Mouse (Mus musculus) stomach, embryonic 14.5 days (tissue): ENCODE data around the gene Gpx4. TPM values are rescaled to one million over a fixed set of nuclear protein-coding genes. Genes with fewer than 3 reads are reported as not detected.

Source experiments
- ATAC-seq: fragments of 200-750 bp; cut with Nextera tagmentation; 2 replicates; pipeline ENCODE4 v1.8.0; 2017; ENCODE audit warnings: low read depth, moderate TSS enrichment; ENCODE audit not compliant: insufficient number of reproducible peaks, insufficient read depth, low FRiP score
- H3K27ac ChIP-seq: fragments of 300-500 bp; sonication (generic); 2 replicates; pipeline ENCODE4 v1.5.1; 2014; ENCODE audit warnings: mild to moderate bottlenecking, low read length, moderate library complexity, mixed read lengths
- H3K27me3 ChIP-seq: fragments of 300-500 bp; sonication (generic); 2 replicates; pipeline ENCODE4 v1.6.1; 2014; ENCODE audit warnings: low read length, control low read depth, mixed read lengths; ENCODE audit not compliant: control insufficient read depth, insufficient read depth
- H3K36me3 ChIP-seq: fragments of 300-500 bp; sonication (generic); 2 replicates; pipeline ENCODE4 v1.6.1; 2014; ENCODE audit warnings: mild to moderate bottlenecking, control low read depth, low read length, moderate library complexity, mixed read lengths; ENCODE audit not compliant: control insufficient read depth, insufficient read depth
- H3K4me1 ChIP-seq: fragments of 300-500 bp; sonication (generic); 2 replicates; pipeline ENCODE4 v1.6.1; 2014; ENCODE audit warnings: low read length, control low read depth, mixed read lengths; ENCODE audit not compliant: control insufficient read depth, insufficient read depth
- H3K4me2 ChIP-seq: fragments of 300-500 bp; sonication (generic); replicated peaks from 2 replicates; pipeline ENCODE4 v1.6.1; 2014; ENCODE audit warnings: low read depth, low read length, control low read depth
- H3K4me3 ChIP-seq: fragments of 300-500 bp; sonication (generic); 2 replicates; pipeline ENCODE4 v1.5.1; 2014; ENCODE audit warnings: low read depth, low read length, control low read depth
- H3K9ac ChIP-seq: fragments of 300-500 bp; sonication (generic); replicated peaks from 2 replicates; pipeline ENCODE4 v1.6.1; 2014; ENCODE audit warnings: low read depth, mild to moderate bottlenecking, control low read depth, low read length, moderate library complexity, mixed read lengths
- H3K9me3 ChIP-seq: fragments of 300-500 bp; sonication (generic); 2 replicates; pipeline ENCODE4 v1.6.1; 2016; ENCODE audit warnings: low read depth, low read length, control low read depth; ENCODE audit not compliant: control insufficient read depth
- WGBS: fragments of 180-500 bp; shearing (Covaris S2); extraction: QIAGEN DNeasy Blood & Tissue Kit; methylation state at CpG from one replicate; pipeline ENCODE4 v1.1.7; 2014; 5-methylcytosine and 5-hydroxymethylcytosine counted together
- polyA plus RNA-seq: library from polyadenylated mRNA; unstranded; fragments of >200 nt; fragmentation: Nextera tagmentation; extraction: Ambion mirVana; gene quantifications from 2 replicates; pipeline ENCODE4 v1.2.1, GENCODE M21; 2014

The Gpx4 gene
- 434 and 466 TPM in 2 replicates for polyA plus RNA-seq

DNA sequence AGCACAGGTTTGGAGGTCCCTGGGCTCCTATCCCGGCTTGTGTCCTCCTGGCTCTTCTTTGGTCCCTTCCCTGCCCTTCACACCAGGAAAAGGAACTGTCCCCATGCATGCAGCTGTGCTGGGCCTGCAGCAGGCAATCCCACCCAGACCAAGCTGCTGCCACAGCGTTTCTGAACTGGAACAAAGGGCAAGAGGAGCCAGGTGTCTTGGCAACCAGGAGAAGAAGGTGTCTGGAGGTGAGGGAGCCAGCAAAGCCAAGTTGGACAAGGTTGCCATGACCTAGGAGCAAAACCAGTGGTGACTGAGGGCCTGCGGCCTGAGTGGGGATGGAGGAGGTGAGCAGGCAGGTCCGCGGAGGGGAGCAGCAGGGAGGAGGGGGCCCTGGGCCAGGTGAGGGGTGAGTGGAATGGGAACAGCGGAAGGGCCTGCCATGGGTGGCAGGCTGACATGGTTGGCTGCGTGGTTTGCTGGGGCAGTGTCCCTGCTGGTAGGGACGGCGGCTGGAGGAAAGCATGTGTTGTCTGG lies at the start of gene Gpx4:
TSS of gene Gpx4 (plus strand) at position 126 of the 525 bp plus-strand sequence.
- no peak within 1 kb of the TSS for H3K9ac ChIP-seq
- no peaks in the 10 kb centered on the region for H3K36me3 ChIP-seq
- WGBS = 60% methylated on average over 9 of the region's 9 CpGs
- H3K4me3 ChIP-seq = no peak within 1 kb of the TSS
- H3K27ac ChIP-seq = no peak within 1 kb of the TSS
- no peaks in the 10 kb centered on the region for H3K9me3 ChIP-seq
- H3K4me2 ChIP-seq = no peak within 1 kb of the TSS
- no peak for ATAC-seq
- H3K27me3 ChIP-seq = no peaks in the 10 kb centered on the region
- H3K4me1 ChIP-seq = peaks cover 13% of the 10 kb centered on the region; the same call in 1 of the 2 replicates

DNA sequence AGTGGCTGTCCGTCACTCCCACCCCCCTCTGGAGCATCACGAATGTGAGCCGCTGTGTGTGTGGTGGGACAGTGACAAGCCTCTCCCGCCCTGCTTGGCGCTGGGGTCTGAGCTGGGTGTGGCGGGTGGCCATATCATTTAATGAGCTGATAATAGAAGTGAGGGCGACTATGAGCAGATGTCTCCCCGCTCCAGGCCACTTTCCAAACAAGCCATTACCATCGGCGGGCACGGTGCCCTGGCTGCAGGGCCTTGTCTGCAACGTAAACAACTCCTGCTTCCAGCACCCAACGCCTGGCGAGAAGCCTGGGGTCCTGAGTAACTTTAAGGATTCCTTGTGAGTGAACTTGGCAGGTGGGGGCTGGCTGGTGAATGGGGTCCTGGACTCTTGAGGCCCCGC lies 49.1 kb upstream of the Gpx4 start:
- Histone ChIP-seq H3K4me2 (peak overlapping the region; percentile 74), H3K4me3 (peak overlapping the region; percentile 45), H3K36me3 (peaks cover 21% of the 10 kb centered on the region), H3K4me1 (peaks cover 8% of the 10 kb centered on the region), H3K27me3 (no peaks in the 10 kb centered on the region), H3K9ac (no peak overlapping the region), H3K27ac (no peak overlapping the region), H3K9me3 (no peaks in the 10 kb centered on the region)
- 10% methylated on average over 15 of the region's 15 CpGs for WGBS
- ATAC-seq = no peak; the same call in 1 of the 2 replicates

DNA sequence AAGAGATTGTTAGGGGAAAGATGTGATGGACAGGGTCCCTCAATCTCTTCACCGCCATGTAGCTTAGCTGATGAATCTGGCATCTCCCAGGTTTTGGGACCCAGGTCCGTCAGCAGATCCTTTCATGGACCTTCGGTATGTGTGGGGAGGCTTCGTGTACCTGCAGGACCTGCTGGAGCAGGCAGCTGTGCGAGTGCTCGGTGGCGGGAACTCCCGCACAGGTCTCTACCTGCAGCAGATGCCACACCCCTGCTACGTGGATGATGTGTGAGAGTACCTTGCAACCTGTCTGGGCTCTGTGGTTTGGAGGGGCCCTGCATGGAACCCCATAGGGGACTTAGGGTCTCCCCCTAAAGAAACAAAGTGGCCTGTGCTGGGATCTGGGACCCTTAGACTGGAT lies 45.0 kb upstream of the Gpx4 start:
- Histone ChIP-seq H3K4me1 (peaks cover 11% of the 10 kb centered on the region), H3K4me2 (no peak overlapping the region), H3K4me3 (no peak overlapping the region), H3K27ac (no peak overlapping the region), H3K9ac (no peak overlapping the region), H3K9me3 (no peaks in the 10 kb centered on the region), H3K36me3 (no peaks in the 10 kb centered on the region), H3K27me3 (no peaks in the 10 kb centered on the region)
- WGBS = 61% methylated on average over 9 of the region's 9 CpGs
- no peak for ATAC-seq

DNA sequence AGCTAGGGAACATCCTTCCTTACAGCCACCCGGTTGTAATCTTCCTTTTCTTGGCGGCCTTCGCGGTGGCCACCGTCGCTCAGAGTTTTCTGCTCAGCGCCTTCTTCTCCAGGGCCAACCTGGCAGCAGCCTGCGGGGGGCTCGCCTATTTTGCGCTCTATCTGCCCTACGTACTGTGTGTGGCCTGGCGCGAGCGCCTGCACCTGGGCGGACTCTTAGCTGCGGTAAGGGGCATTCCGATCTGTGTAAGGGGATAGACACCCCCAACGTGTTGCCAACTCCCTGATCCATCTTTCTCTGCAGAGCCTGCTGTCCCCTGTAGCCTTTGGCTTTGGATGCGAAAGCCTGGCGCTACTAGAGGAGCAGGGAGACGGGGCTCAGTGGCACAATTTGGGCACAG lies 44.1 kb upstream of the Gpx4 start:
- Histone ChIP-seq H3K9me3 (no peaks in the 10 kb centered on the region), H3K27me3 (no peaks in the 10 kb centered on the region), H3K27ac (no peak overlapping the region), H3K9ac (no peak overlapping the region), H3K4me1 (peaks cover 6% of the 10 kb centered on the region), H3K36me3 (no peaks in the 10 kb centered on the region), H3K4me3 (no peak overlapping the region), H3K4me2 (no peak overlapping the region)
- no peak for ATAC-seq
- 39% methylated on average over 21 of the region's 21 CpGs for WGBS

DNA sequence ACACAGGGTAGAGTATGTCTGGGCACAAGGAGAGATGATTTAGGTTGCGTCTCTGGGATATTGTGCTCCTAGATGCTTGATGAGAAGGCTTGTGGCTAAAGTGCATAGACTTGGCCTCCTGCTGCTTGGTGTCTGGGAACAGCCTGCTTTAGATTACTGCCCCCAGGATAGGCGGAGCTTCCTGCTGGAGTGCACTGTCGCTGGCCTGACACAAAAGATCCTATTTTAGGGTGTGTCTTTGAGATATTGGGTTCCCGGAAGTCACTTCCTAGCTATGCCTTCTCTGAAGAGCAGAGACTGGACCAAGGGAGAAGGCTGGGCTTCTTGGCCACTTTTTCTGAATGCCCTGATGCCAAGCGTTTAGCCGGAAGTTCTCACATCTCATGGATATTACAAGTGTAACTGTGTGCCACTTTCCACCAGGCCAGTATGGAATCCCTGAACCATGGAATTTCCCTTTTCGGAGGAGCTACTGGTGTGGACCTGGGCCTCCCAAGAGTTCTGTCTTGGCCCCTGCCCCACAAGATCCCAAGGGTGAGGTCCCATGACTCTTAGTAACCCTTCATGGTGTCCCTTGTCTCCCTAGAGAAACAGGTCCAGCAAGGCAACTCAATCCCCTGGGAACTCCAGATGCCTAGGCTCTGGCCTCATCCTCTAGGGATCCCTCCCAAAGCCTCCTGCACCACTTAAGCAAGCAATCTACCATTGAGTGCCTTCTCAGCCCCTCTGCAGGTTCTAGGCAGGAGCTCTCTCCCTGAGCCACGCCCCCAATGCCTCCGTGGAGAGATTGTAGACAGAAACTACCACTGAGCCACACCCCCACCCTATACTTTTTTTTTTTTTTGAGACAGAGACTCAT lies 43.4 kb upstream of the Gpx4 start:
- Histone ChIP-seq H3K9me3 (no peaks in the 10 kb centered on the region), H3K9ac (no peak overlapping the region), H3K4me3 (no peak overlapping the region), H3K4me1 (0 out of 2 replicates have a peak, but pooled peaks cover 3% of the 10 kb centered on the region), H3K36me3 (no peaks in the 10 kb centered on the region), H3K4me2 (no peak overlapping the region), H3K27me3 (no peaks in the 10 kb centered on the region), H3K27ac (no peak overlapping the region)
- WGBS = 68% methylated on average over 9 of the region's 9 CpGs
- no peak for ATAC-seq

DNA sequence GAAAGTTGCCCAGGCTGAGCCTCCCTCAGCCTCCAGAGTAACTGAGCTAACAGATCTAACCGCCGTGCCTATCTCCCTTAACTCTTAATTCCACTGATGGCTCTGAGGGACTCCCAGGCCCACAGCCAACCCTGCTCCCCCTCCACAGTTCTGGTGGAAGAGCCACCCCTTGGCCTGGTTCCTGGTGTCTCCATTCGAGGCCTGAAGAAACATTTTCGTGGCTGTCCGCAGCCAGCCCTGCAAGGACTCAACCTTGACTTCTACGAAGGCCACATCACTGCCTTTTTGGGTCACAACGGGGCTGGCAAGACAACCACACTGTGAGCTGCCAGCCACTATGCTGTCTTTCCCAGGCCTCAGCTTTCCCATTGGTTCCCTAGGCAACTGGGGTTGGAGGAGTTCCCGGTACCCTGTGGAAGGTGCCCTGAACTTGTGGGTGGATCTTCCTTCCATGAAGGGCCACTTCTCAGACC lies 42.7 kb upstream of the Gpx4 start:
- WGBS = 88% methylated on average over 8 of the region's 8 CpGs
- Histone ChIP-seq H3K9ac (no peak overlapping the region), H3K27ac (no peak overlapping the region), H3K4me2 (no peak overlapping the region), H3K4me3 (no peak overlapping the region), H3K4me1 (0 out of 2 replicates have a peak, but pooled peaks cover 3% of the 10 kb centered on the region), H3K9me3 (no peaks in the 10 kb centered on the region), H3K27me3 (no peaks in the 10 kb centered on the region), H3K36me3 (no peaks in the 10 kb centered on the region)
- ATAC-seq = no peak

DNA sequence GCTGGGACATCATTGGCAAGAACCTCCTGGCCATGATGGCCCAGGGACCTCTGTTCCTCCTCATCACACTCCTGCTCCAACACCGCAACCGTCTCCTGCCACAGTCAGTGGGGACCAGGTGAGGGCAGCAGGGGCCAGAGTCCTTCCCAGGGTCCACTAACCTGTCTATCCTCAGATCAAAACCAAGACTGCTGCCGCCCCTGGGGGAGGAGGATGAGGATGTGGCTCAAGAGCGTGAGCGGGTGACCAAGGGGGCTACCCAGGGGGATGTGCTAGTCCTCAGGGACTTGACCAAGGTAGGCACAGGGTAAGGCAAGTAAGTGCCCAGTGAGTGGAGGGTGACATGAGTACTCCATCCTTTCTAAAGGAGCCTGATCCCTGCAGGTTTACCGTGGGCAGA lies 35.2 kb upstream of the Gpx4 start:
- no peak overlapping the region for H3K27ac ChIP-seq
- no peak for ATAC-seq
- H3K4me3 ChIP-seq = no peak overlapping the region
- H3K36me3 ChIP-seq = no peaks in the 10 kb centered on the region
- H3K27me3 ChIP-seq = peaks cover 21% of the 10 kb centered on the region
- H3K4me2 ChIP-seq = no peak overlapping the region
- 84% methylated on average over 6 of the region's 6 CpGs for WGBS
- no peaks in the 10 kb centered on the region for H3K4me1 ChIP-seq
- peaks cover 10% of the 10 kb centered on the region for H3K9me3 ChIP-seq
- no peak overlapping the region for H3K9ac ChIP-seq

DNA sequence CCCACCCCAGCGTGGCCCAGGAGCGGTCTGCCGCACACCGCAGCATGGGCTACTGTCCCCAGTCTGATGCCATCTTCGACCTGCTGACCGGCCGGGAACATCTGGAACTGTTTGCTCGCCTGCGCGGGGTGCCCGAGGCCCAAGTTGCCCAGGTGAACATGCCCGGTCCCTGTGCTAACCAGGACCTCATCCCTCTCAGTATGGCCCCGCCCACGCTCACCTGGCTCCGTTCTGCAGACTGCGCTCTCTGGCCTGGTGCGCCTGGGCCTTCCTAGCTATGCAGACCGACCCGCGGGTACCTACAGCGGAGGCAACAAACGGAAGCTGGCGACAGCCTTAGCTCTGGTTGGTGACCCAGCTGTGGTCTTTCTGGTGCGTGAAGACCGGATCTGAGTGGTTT lies 33.4 kb upstream of the Gpx4 start:
- Histone ChIP-seq H3K4me2 (no peak overlapping the region), H3K27ac (no peak overlapping the region), H3K9ac (no peak overlapping the region), H3K4me1 (peaks cover 2% of the 10 kb centered on the region; the same call in 1 of the 2 replicates), H3K27me3 (peaks cover 21% of the 10 kb centered on the region), H3K36me3 (no peaks in the 10 kb centered on the region), H3K9me3 (peaks cover 10% of the 10 kb centered on the region), H3K4me3 (no peak overlapping the region)
- no peak for ATAC-seq
- 46% methylated on average over 25 of the region's 25 CpGs for WGBS
